ENCODE assay signal across 16 mouse cellular contexts in genomic region chr15:101413916-101414635, GRCm38 (mm10). TPM values are rescaled to one million over a fixed set of nuclear protein-coding genes. Genes with fewer than 3 reads are reported as not detected.
DNase-seq lines count a peak whose midpoint lies in the region; ATAC-seq and TF ChIP-seq lines count a peak whose summit lies in the region.
"Had no signal": no experiment of that assay in that cellular context is flagged by ENCODE, and none has a peak within 500 bp of the region (broad histone marks: within the 10 kb centered on the region; RNA-seq: fewer than 3 reads in every experiment).

No protein-coding gene starts in this region.

- 42% methylated on average over 7 of the region's 7 CpGs for whole genome bisulfite sequencing in kidney, postnatal 0 days

- no peaks in the 10 kb centered on the region for H3K4me1 ChIP-seq in kidney, postnatal 0 days (replicated peaks; ENCODE audit: insufficient read depth, low read length)

- H3K27me3 ChIP-seq in kidney, postnatal 0 days (ENCODE audit: insufficient read depth, low read length) = no peaks in the 10 kb centered on the region

- H3K36me3 ChIP-seq in kidney, postnatal 0 days (ENCODE audit: insufficient read depth, low read length) = no peaks in the 10 kb centered on the region

- no peaks in the 10 kb centered on the region for H3K9me3 ChIP-seq in kidney, postnatal 0 days (replicated peaks; ENCODE audit: low read length)

- 0 out of 2 replicates have a peak overlapping the region, but pooled peaks have one; percentile 52 for H3K9ac ChIP-seq in kidney, postnatal 0 days (ENCODE audit: low read depth, low read length)

- DNase-seq in left cerebral cortex, adult 2 months (ENCODE audit: extremely low spot score in 1 of 2, low spot score in 2 of 2) = no peak
- DNase-seq in left cerebral cortex, adult 18-20 months (ENCODE audit: low spot score in 2 of 2) = no peak
- DNase-seq in 3T3-L1 (ENCODE audit: low read depth, low spot score) = peak; percentile 65
- DNase-seq in embryo, embryonic 10 days (ENCODE audit: low spot score) = peak; percentile 53
- DNase-seq in kidney, postnatal 0 days (ENCODE audit: low spot score) = peak; percentile 60
- no peak for DNase-seq in cerebellum, postnatal 4 days (ENCODE audit: low spot score in 2 of 2)
- DNase-seq in layer of hippocampus, adult 9-11 months = no peak
- DNase-seq in urinary bladder, postnatal 36 days (ENCODE audit: low spot score in 2 of 2) = no peak
- DNase-seq: cerebellum, adult 9-10 months; spleen, adult 18-20 months had no signal

- intact Hi-C loops in left cerebral cortex, adult 2 months (cut with DNase I) = no loop called here

- no peak overlapping the region for H3K4me3 ChIP-seq in left cerebral cortex, adult 2 months
- no peak overlapping the region for H3K4me3 ChIP-seq in kidney, postnatal 0 days (replicated peaks; ENCODE audit: low read depth, low read length)

- TF ChIP-seq CTCF in left cerebral cortex, adult 2 months (IDR thresholded peaks at IDR 0.05) = peak; percentile 1; the same call in 1 of the 2 replicates
- TF ChIP-seq CTCF in kidney, postnatal 0 days (IDR thresholded peaks at IDR 0.05; ENCODE audit: low read depth) = peak; percentile 54

- ATAC-seq in kidney, postnatal 0 days (replicated peaks; ENCODE audit: low FRiP score, low read depth) = no peak

- H3K27ac ChIP-seq in left cerebral cortex, adult 2 months = no peak overlapping the region
- H3K27ac ChIP-seq in kidney, postnatal 0 days = peak overlapping the region; percentile 34; the same call in 1 of the 2 replicates

- H3K4me2 ChIP-seq in kidney, postnatal 0 days (ENCODE audit: low read length) = peak overlapping the region; percentile 40

RNA-seq across cellular contexts. Expression of gene Krt7, which starts 3.2 kb away (rescaled TPM):
- under 1 TPM; 0.09 to 0.48 TPM for total RNA-seq in left cerebral cortex, adult 2 months (2021)
- not detected for total RNA-seq in left cerebral cortex, adult 18-20 months (2021)
- 226 and 229 TPM in 2 replicates for polyA plus RNA-seq in kidney, postnatal 0 days (2015; fragmentation: Nextera tagmentation; extraction: Ambion mirVana)

RNA-seq across cellular contexts. Expression of gene Krt87, which starts 24.5 kb away (rescaled TPM):
- total RNA-seq in left cerebral cortex, adult 2 months (2021) = under 1 TPM in 1 of 2 experiments, not detected in 1; 0.14 TPM
- under 1 TPM in 1 of 2 experiments, not detected in 1; 0.21 TPM for total RNA-seq in left cerebral cortex, adult 18-20 months (2021)
- polyA plus RNA-seq in kidney, postnatal 0 days (2015; fragmentation: Nextera tagmentation; extraction: Ambion mirVana) = 0.05 TPM in 1 of 2 replicates, not detected in the other
- total RNA-seq: ES-E14; left cerebral cortex, postnatal 25 days; monocyte, adult 5-6 weeks had no signal

RNA-seq across cellular contexts. Expression of gene Krt88, which starts 33.5 kb away (rescaled TPM):
- total RNA-seq in left cerebral cortex, adult 2 months (2021) = not detected
- total RNA-seq in left cerebral cortex, adult 18-20 months (2021) = not detected
- 0.13 TPM in 1 of 2 replicates, not detected in the other for polyA plus RNA-seq in kidney, postnatal 0 days (2015; fragmentation: Nextera tagmentation; extraction: Ambion mirVana)
- total RNA-seq: ES-E14; left cerebral cortex, postnatal 25 days; monocyte, adult 5-6 weeks had no signal
- polyA plus RNA-seq: brain, embryonic 14.5 days; heart, embryonic 16.5 days had no signal

RNA-seq across cellular contexts. Expression of gene Krt80, which starts 44.1 kb away (rescaled TPM):
- total RNA-seq in left cerebral cortex, adult 2 months (2021) = 1 to 10 TPM; 2.9 to 3.9 TPM
- total RNA-seq in left cerebral cortex, adult 18-20 months (2021) = 1 to 10 TPM; 2.2 to 3.3 TPM
- polyA plus RNA-seq in kidney, postnatal 0 days (2015; fragmentation: Nextera tagmentation; extraction: Ambion mirVana) = 1.9 and 2.2 TPM in 2 replicates

RNA-seq across cellular contexts. Expression of gene Krt81, which starts 49.5 kb away (rescaled TPM):
- not detected for total RNA-seq in left cerebral cortex, adult 2 months (2021)
- total RNA-seq in left cerebral cortex, adult 18-20 months (2021) = not detected
- polyA plus RNA-seq in kidney, postnatal 0 days (2015; fragmentation: Nextera tagmentation; extraction: Ambion mirVana) = not detected in 2 replicates
- total RNA-seq: ES-E14; left cerebral cortex, postnatal 25 days; monocyte, adult 5-6 weeks had no signal
- polyA plus RNA-seq: brain, embryonic 14.5 days; heart, embryonic 16.5 days; urinary bladder, adult 2 months had no signal

Comparison
In these comparisons a context has a peak if more than half of its experiments do, and no peak if none do; other contexts are left out.
1. DNase-seq: peak in 3T3-L1 (single experiment), embryo, embryonic 10 days (single experiment) and kidney, postnatal 0 days (single experiment); none in left cerebral cortex, adult 2 months (0 of 2), left cerebral cortex, adult 18-20 months (0 of 2), cerebellum, postnatal 4 days (0 of 2), layer of hippocampus, adult 9-11 months (single experiment) and urinary bladder, postnatal 36 days (0 of 2).